Mouse (Mus musculus) midbrain, embryonic 10.5 days (tissue): ENCODE results near the gene Nampt. TPM values are rescaled to one million over a fixed set of nuclear protein-coding genes. Genes with fewer than 3 reads are reported as not detected.
A peak's percentile ranks its signal among the peaks of the same experiment; 100 is the strongest.

Source experiments
- DNase-seq: peaks from one replicate; pipeline ENCODE4 v3.0.0-alpha.2; 2017; ENCODE audit warnings: low spot score
- H3K27ac ChIP-seq: fragments of 300-500 bp; sonication (generic); replicated peaks from 2 replicates; pipeline ENCODE4 v1.5.1; 2016; ENCODE audit warnings: mild to moderate bottlenecking
- H3K27me3 ChIP-seq: fragments of 300-500 bp; sonication (generic); 2 replicates; pipeline ENCODE4 v1.6.1; 2016; ENCODE audit warnings: low read depth, mild to moderate bottlenecking; ENCODE audit not compliant: poor library complexity, severe bottlenecking
- H3K36me3 ChIP-seq: fragments of 300-500 bp; sonication (generic); 2 replicates; pipeline ENCODE4 v1.6.1; 2016; ENCODE audit warnings: mild to moderate bottlenecking, moderate library complexity
- H3K4me1 ChIP-seq: fragments of 300-500 bp; sonication (generic); 2 replicates; pipeline ENCODE4 v1.6.1; 2016
- H3K4me3 ChIP-seq: fragments of 300-500 bp; sonication (generic); 2 replicates; pipeline ENCODE4 v1.5.1; 2016; ENCODE audit warnings: mild to moderate bottlenecking, moderate library complexity
- H3K9me3 ChIP-seq: fragments of 300-500 bp; sonication (generic); replicated peaks from 2 replicates; pipeline ENCODE4 v1.6.1; 2016; ENCODE audit warnings: mild to moderate bottlenecking
- WGBS: fragments of 180-500 bp; shearing (Covaris S2); methylation state at CpG from one replicate; pipeline ENCODE4 v1.1.7; 2016; 5-methylcytosine and 5-hydroxymethylcytosine counted together
- polyA plus RNA-seq: library from polyadenylated mRNA; unstranded; fragments of >200 nt; fragmentation: Nextera tagmentation; extraction: Ambion mirVana; gene quantifications from 2 replicates; pipeline ENCODE4 v1.2.1, GENCODE M21; 2016

The Nampt gene
- polyA plus RNA-seq, 1 experiment from 2014 or later, result 40.9 TPM

DNA sequence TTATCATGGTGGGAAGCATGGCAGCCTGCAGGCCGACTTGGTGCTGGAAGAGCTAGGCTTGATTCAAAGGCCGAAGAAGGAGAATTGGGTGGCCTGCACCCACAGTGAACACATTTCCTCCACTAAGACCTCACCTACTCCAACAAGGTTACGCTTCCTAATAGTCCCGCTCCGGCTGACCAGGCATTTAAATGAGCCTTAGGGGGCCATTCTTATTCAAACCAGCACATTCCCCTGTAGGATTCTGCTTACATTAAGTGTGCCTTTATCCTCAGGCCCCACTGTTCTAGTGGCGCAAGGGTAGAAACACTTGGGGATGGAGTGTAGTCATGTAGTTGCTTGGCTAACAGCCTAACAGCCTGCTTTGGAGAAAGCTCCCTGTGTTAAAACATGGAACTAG is 5.2 kb downstream of the Nampt start:
- Histone ChIP-seq H3K36me3 (peaks cover 38% of the 10 kb centered on the region), H3K4me1 (peaks cover 21% of the 10 kb centered on the region), H3K27ac (no peak overlapping the region), H3K9me3 (no peaks in the 10 kb centered on the region), H3K4me3 (no peak overlapping the region), H3K27me3 (no peaks in the 10 kb centered on the region)
- DNase-seq, result no peak
- WGBS, result 53% methylated on average over 6 of the region's 6 CpGs

GRCm38 (mm10) chr12:32826971-32827370 is 7.6 kb downstream of the Nampt start:
- peak; percentile 21 for DNase-seq
- H3K36me3 ChIP-seq, result peaks cover 56% of the 10 kb centered on the region
- peaks cover 14% of the 10 kb centered on the region for H3K4me1 ChIP-seq
- H3K27ac ChIP-seq, result no peak overlapping the region
- H3K27me3 ChIP-seq, result no peaks in the 10 kb centered on the region
- no peaks in the 10 kb centered on the region for H3K9me3 ChIP-seq
- 40% methylated on average over 3 of the region's 3 CpGs for WGBS
- H3K4me3 ChIP-seq, result no peak overlapping the region

GRCm38 (mm10) chr12:32828137-32828760 is 8.9 kb downstream of the Nampt start:
- no peaks in the 10 kb centered on the region for H3K9me3 ChIP-seq
- peaks cover 64% of the 10 kb centered on the region for H3K36me3 ChIP-seq
- WGBS, result 78% methylated on average over 8 of the region's 8 CpGs
- H3K27ac ChIP-seq, result no peak overlapping the region
- peaks cover 8% of the 10 kb centered on the region for H3K4me1 ChIP-seq
- H3K27me3 ChIP-seq, result no peaks in the 10 kb centered on the region
- H3K4me3 ChIP-seq, result no peak overlapping the region
- no peak for DNase-seq

DNA sequence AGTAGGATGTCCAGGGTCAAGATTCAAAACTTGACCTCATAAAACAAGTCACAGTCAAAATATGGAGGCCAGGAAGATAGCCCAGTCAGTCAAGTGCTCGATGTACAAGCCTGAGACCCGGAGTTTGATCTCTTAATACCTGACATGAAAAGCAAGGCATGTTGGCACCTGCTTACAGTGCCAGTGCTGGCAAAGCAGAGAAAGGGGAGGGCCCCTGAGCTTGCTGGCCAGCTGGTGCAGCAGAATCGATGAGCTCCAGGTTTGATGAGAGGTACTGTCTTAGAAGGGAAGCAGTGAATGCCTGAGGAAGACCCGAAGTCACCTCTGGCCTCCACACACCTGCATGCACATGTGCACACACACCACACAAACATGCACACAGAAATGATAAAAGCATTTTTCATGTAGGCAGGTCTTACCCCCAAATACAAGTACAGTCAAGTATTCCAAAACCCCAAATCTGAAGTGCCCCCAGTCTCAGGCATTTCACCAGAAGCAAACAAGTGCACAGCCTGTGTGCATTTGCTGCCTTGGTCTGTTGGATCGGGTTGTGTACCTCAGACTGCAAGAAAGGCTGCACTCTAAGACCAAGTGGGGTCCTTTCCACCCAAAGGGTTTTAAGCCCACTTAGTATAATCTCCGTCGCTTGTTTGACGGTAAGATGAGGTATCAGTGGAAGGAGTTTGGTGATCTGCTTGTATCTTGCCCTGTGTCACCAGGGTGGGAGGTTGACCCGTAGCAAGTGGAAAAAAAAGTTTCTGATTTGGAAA is 10.2 kb downstream of the Nampt start:
- H3K4me1 ChIP-seq, result peaks cover 5% of the 10 kb centered on the region
- no peaks in the 10 kb centered on the region for H3K27me3 ChIP-seq
- peaks cover 64% of the 10 kb centered on the region for H3K36me3 ChIP-seq
- DNase-seq, result no peak
- no peak overlapping the region for H3K27ac ChIP-seq
- H3K4me3 ChIP-seq, result no peak overlapping the region
- 88% methylated on average over 9 of the region's 9 CpGs for WGBS
- H3K9me3 ChIP-seq, result no peaks in the 10 kb centered on the region

DNA sequence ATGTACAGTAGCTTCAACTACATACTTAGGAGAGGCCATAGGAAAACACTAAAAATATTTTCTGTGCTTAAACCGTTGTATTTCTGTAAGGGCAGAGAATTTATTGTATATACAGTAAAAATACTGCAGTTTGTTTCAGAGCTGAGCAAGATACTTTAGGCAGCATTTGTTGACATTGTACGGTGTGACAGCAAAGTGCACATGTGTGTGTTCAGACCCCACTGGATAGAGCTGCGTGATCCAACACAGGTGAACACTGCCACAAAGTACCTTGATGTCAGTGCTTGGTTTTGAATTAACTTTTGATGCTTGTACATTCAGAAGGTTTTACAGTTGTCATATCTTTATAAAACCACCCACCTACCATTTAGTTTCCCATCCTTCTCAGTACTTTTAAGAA is 12.7 kb downstream of the Nampt start:
- Histone ChIP-seq H3K4me3 (no peak overlapping the region), H3K27me3 (no peaks in the 10 kb centered on the region), H3K36me3 (peaks cover 75% of the 10 kb centered on the region), H3K27ac (no peak overlapping the region), H3K9me3 (no peaks in the 10 kb centered on the region), H3K4me1 (no peaks in the 10 kb centered on the region; the same call in 1 of the 2 replicates)
- WGBS, result 95% methylated on average over 3 of the region's 3 CpGs
- no peak for DNase-seq

GRCm38 (mm10) chr12:32834781-32835180 is 15.4 kb downstream of the Nampt start:
- Histone ChIP-seq H3K27me3 (no peaks in the 10 kb centered on the region), H3K9me3 (no peaks in the 10 kb centered on the region), H3K4me3 (no peak overlapping the region), H3K4me1 (no peaks in the 10 kb centered on the region), H3K27ac (no peak overlapping the region), H3K36me3 (peaks cover 91% of the 10 kb centered on the region)
- WGBS, result 92% methylated on average over 6 of the region's 6 CpGs
- no peak for DNase-seq

DNA sequence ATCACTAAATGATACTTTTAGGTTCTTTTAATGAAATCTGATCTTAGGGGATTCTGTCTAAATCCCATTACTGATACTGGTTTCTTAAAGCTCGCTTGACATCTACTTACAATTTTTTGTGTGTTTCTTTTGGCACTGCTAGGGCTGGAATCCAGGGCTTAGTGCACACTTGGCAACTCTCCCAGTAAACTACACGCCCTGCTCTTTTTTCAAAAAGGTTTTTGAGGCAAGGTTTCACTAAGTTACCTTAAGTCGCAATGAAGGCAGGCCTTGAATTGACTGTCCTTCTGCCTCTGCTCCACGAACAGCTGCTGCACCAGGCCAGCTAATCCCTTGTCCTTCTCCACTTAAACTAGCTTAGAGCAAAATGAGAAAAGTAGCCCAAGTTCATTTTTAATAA is 15.9 kb downstream of the Nampt start:
- Histone ChIP-seq H3K9me3 (no peaks in the 10 kb centered on the region), H3K27ac (no peak overlapping the region), H3K4me3 (no peak overlapping the region), H3K4me1 (no peaks in the 10 kb centered on the region), H3K27me3 (no peaks in the 10 kb centered on the region), H3K36me3 (peaks cover 92% of the 10 kb centered on the region)
- DNase-seq, result no peak
- WGBS, result 90% methylated on average over 4 of the region's 4 CpGs

DNA sequence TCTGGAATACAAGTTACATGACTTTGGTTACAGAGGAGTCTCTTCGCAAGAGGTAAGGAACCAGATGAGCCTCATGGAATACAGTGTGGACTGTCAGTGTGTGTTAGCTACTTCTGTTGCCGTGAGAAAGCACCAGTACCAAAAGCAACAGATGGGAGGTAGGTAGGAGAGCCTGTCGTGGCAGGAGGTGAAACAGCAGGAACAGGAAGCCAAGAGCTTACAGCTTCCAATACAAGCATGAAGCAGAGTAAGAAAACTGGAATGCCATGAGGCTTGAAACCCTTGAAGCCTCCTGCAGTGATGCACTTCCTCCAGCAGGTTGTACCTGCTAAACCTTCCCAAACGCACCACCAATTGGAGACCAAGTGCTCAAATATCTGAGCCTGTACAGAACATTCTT is 19.1 kb downstream of the Nampt start:
- H3K4me1 ChIP-seq, result no peaks in the 10 kb centered on the region
- peaks cover 96% of the 10 kb centered on the region for H3K36me3 ChIP-seq
- WGBS, result 87% methylated on average over 4 of the region's 4 CpGs
- H3K27me3 ChIP-seq, result no peaks in the 10 kb centered on the region
- H3K27ac ChIP-seq, result no peak overlapping the region
- DNase-seq, result no peak
- no peak overlapping the region for H3K4me3 ChIP-seq
- H3K9me3 ChIP-seq, result no peaks in the 10 kb centered on the region

DNA sequence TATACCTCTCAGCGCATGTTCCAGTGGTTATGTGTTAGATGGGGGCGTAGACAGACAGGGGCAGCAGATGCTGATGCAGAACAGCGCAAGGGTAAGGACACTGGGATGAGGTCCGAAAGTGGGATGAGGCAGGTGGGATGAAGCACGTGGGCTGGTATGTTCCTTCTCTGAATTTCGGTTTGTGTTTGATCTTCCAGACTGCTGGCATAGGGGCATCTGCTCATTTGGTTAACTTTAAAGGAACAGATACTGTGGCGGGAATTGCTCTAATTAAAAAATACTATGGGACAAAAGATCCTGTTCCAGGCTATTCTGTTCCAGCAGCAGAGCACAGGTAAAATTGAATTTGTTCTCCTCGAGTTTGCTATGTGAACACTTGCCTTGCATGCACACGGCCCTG is 19.6 kb downstream of the Nampt start:
- no peaks in the 10 kb centered on the region for H3K27me3 ChIP-seq
- WGBS, result 96% methylated on average over 9 of the region's 9 CpGs
- peaks cover 96% of the 10 kb centered on the region for H3K36me3 ChIP-seq
- H3K4me1 ChIP-seq, result no peaks in the 10 kb centered on the region
- H3K9me3 ChIP-seq, result no peaks in the 10 kb centered on the region
- no peak for DNase-seq
- no peak overlapping the region for H3K27ac ChIP-seq
- no peak overlapping the region for H3K4me3 ChIP-seq

DNA sequence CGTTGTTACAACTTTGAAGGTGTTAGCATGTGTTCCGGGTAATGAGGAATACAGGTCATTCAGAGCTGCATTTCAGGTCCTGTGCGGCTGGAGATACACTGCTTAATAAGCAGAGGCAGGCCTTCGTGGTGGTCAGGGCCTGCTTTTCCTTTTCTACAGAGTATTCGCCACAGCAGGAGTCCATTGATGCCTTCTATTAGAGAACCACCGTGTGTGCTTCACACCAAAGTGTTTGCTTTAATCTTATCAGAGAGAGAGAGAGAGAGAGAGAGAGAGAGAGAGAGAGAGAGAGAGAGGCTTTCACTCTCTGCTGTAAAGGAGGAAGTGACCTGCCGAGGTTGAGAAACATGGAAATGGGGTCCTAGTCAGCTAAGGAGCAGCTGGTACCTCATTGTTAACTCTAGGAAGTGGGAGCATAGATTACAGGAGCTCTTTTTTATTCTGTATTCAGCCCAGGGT is 22.1 kb downstream of the Nampt start:
- DNase-seq, result no peak

DNA sequence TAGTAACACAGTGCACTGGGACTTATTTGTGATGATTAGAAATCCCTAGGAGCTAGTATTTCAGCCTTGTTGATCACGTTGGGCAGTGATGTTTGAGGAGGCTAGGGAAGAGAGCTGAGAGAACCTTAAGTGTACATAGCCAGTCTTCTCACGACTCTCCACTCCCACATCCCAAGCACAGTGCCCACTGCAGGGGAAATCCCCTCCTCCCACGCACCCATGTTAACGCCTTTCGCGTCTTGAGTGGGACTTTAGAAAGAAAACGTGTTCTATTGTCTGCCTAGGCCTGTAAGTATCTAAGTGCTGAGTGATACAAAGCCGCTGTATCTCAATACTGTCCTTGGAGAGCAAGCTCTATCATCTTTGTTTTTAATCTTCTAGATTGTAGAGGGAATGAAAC is 27.0 kb downstream of the Nampt start:
- no peak for DNase-seq
- Histone ChIP-seq H3K4me1 (no peaks in the 10 kb centered on the region), H3K27ac (no peak overlapping the region), H3K27me3 (no peaks in the 10 kb centered on the region), H3K4me3 (no peak overlapping the region), H3K9me3 (no peaks in the 10 kb centered on the region), H3K36me3 (peaks cover 89% of the 10 kb centered on the region)
- 91% methylated on average over 8 of the region's 8 CpGs for WGBS

More for the DNA sequence above, 22.1 kb downstream of the Nampt start:
- Histone ChIP-seq H3K36me3 (peaks cover 90% of the 10 kb centered on the region), H3K27me3 (no peaks in the 10 kb centered on the region), H3K27ac (no peak overlapping the region), H3K9me3 (no peaks in the 10 kb centered on the region), H3K4me3 (no peak overlapping the region), H3K4me1 (no peaks in the 10 kb centered on the region)
- 72% methylated on average over 7 of the region's 7 CpGs for WGBS

- Histone ChIP-seq H3K27ac (no peak overlapping the region), H3K9me3 (no peaks in the 10 kb centered on the region), H3K27me3 (no peaks in the 10 kb centered on the region), H3K36me3 (peaks cover 49% of the 10 kb centered on the region), H3K4me3 (no peak overlapping the region), H3K4me1 (no peaks in the 10 kb centered on the region)
- WGBS, result 90% methylated on average over 5 of the region's 5 CpGs
- no peak for DNase-seq
These were observed 34.4 kb downstream of the Nampt start for GRCm38 (mm10) chr12:32853757-32854156.

DNA sequence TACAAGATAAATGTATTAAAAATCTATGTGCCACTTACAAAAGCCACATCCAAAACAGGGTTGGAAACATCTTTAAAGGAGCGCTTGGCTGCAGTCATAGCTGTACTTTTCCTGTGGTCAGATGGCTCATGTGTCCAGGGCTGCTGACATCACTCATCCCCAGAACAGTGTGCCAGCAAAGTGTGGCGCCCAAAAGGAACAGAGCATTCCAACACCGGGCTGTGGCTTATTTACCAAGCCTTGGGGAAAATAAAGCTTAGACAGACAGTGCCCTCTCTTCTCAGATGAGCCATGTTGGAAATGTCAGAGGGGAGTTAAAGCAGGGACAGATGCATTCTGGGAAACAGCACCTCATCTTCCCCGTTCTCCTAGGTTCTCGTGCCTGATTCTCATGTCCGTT is 35.5 kb downstream of the Nampt start:
- no peak for DNase-seq
- Histone ChIP-seq H3K27ac (no peak overlapping the region), H3K4me3 (no peak overlapping the region), H3K36me3 (peaks cover 38% of the 10 kb centered on the region), H3K9me3 (no peaks in the 10 kb centered on the region), H3K4me1 (no peaks in the 10 kb centered on the region), H3K27me3 (no peaks in the 10 kb centered on the region)
- WGBS, result 91% methylated on average over 6 of the region's 6 CpGs
